Mouse (Mus musculus) heart, embryonic 12.5 days (tissue): ENCODE measurements at regions not wholly inside any gene's neighbourhood (a gene's known extent, or its start where the extent isn't known, plus 50 kb on each side); places are given as distances from the start of the nearest gene placed in this dataset.

Experiments used
- ATAC-seq: fragments of 200-750 bp; cut with Nextera tagmentation; 2 replicates; pipeline ENCODE4 v1.8.0; 2017; ENCODE audit warnings: moderate TSS enrichment, moderate library complexity; ENCODE audit not compliant: insufficient number of reproducible peaks, low FRiP score
- H3K27ac ChIP-seq: fragments of 300-500 bp; sonication (generic); 2 replicates; pipeline ENCODE4 v1.5.1; 2016; ENCODE audit warnings: mild to moderate bottlenecking, moderate library complexity; ENCODE audit not compliant: poor library complexity, severe bottlenecking
- H3K27me3 ChIP-seq: fragments of 300-500 bp; sonication (generic); replicated peaks from 2 replicates; pipeline ENCODE4 v1.6.1; 2016; ENCODE audit warnings: mild to moderate bottlenecking, moderate library complexity
- H3K36me3 ChIP-seq: fragments of 300-500 bp; sonication (generic); 2 replicates; pipeline ENCODE4 v1.6.1; 2016; ENCODE audit warnings: mild to moderate bottlenecking, moderate library complexity
- H3K4me1 ChIP-seq: fragments of 300-500 bp; sonication (generic); replicated peaks from 2 replicates; pipeline ENCODE4 v1.6.1; 2016; ENCODE audit warnings: mild to moderate bottlenecking
- H3K4me2 ChIP-seq: fragments of 300-500 bp; sonication (generic); 2 replicates; pipeline ENCODE4 v1.6.1; 2016; ENCODE audit warnings: mild to moderate bottlenecking, moderate library complexity
- H3K4me3 ChIP-seq: fragments of 300-500 bp; sonication (generic); 2 replicates; pipeline ENCODE4 v1.5.1; 2016; ENCODE audit warnings: mild to moderate bottlenecking
- H3K9ac ChIP-seq: fragments of 300-500 bp; sonication (generic); 2 replicates; pipeline ENCODE4 v1.6.1; 2016; ENCODE audit warnings: mild to moderate bottlenecking, moderate library complexity
- H3K9me3 ChIP-seq: fragments of 300-500 bp; sonication (generic); replicated peaks from 2 replicates; pipeline ENCODE4 v1.6.1; 2016; ENCODE audit warnings: mild to moderate bottlenecking, moderate library complexity
- WGBS: fragments of 180-500 bp; shearing (Covaris S2); methylation state at CpG from one replicate; pipeline ENCODE4 v1.1.7; 2016; 5-methylcytosine and 5-hydroxymethylcytosine counted together

DNA sequence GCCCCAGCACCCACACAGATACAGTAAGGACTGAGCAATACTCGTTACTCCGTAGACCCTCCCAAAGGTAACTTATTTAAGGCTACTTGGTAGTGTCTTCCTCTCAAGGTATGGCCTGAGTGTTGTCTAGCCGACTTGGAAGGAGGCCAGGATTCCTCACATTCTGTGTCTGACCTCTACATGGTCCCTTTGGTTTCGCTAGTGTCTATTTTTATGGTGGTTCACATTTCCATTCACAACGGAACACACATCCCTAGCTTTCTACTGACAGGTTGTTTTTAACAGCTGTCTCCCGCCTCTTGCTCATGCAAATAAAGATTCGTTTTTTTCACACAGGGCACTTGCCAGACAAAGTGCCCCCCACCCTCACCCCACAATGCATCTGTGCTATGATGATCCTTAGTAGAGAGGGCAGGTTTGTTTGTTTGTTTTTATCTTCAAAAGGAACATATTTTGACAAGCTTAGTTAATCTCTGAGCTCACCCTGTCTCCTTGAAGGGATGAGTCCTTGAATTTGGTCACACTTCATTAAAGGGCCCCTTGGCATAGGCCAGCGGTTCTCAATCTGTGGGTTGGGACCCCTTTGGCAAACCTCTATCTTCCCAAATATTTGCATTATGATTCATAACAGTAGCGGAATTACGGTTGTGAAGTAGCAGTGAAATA is 52.7 kb downstream of the Phlda1 start:
- Histone ChIP-seq H3K27ac (peak overlapping the region; percentile 66), H3K27me3 (no peaks in the 10 kb centered on the region), H3K36me3 (no peaks in the 10 kb centered on the region), H3K4me1 (peaks cover 24% of the 10 kb centered on the region), H3K4me2 (peak overlapping the region; percentile 30), H3K9ac (no peak overlapping the region), H3K4me3 (no peak overlapping the region), H3K9me3 (no peaks in the 10 kb centered on the region)
- ATAC-seq: peak; percentile 66
- 42% methylated on average over 10 of the region's 10 CpGs for WGBS

DNA sequence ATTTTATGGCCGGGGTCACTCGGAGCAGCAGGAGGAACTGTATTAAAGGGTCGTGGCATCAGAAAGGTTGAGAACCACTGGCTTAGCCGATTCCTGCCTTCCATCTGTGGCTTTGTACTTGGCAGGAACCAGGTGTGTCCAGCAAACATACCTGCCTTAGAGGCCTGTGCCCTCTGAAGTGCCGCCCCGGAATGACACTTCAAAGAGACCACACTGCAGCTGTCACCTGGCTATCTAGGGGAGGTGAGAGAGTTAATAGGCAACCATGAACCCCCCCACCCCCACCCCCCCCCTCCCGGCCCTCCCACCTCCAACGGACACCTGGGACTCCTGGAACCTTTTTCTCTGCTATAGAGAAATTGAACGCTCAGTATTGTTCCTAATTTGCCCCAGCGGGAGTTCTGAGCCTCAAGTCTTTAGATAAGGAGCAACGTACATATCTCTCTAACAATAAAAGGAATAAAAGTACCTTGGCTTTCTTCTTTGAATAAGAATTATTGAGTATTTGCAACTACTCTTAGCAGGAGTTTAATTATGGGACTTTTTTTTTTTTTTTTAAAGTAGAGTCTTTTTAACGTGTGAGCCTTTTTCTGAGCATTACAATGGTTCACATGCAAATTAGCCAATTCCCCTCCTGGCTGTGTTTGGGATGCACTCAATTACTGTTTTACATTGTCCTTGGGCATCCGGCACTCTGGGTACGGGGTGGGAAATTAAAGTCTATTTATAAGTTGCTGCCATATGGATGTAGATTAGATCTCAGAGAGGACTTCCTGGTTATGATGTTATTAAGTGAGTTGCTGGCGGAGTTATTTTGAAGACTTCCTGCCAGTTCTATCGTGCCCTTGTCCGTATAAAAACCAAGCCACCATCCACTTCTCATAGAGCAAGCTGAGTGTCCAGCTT is 53.5 kb downstream of the Phlda1 start:
- no peaks in the 10 kb centered on the region for H3K36me3 ChIP-seq
- no peak for ATAC-seq
- H3K27ac ChIP-seq: peak overlapping the region; percentile 66
- 53% methylated on average over 17 of the region's 17 CpGs for WGBS
- no peak overlapping the region for H3K9ac ChIP-seq
- H3K9me3 ChIP-seq: no peaks in the 10 kb centered on the region
- H3K27me3 ChIP-seq: no peaks in the 10 kb centered on the region
- no peak overlapping the region for H3K4me2 ChIP-seq
- peaks cover 30% of the 10 kb centered on the region for H3K4me1 ChIP-seq
- H3K4me3 ChIP-seq: no peak overlapping the region

DNA sequence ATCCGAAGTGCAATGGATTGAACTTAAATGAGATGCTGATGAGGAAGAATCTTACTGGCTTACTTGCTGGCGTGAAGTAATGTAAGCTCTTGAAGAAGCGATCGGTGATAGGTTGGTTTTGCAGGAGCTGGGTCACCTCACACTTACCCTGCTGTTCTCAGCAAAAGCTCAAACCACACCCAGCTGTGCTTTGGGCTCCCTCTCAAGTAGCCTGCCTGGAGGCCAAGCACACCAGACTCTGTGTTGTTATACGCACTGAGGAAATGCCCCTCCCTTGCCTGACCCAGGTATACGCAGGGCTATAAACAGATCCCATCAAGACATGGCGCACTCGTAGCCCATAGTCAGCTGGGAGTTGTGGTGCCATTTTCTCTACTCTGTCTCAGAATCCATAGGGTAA is 56.5 kb downstream of the Phlda1 start:
- WGBS: 80% methylated on average over 8 of the region's 8 CpGs
- ATAC-seq: no peak
- no peak overlapping the region for H3K4me3 ChIP-seq
- H3K27ac ChIP-seq: no peak overlapping the region
- no peak overlapping the region for H3K9ac ChIP-seq
- peaks cover 33% of the 10 kb centered on the region for H3K4me1 ChIP-seq
- 0 out of 2 replicates have a peak, but pooled peaks cover 3% of the 10 kb centered on the region for H3K9me3 ChIP-seq
- H3K36me3 ChIP-seq: no peaks in the 10 kb centered on the region
- no peaks in the 10 kb centered on the region for H3K27me3 ChIP-seq
- H3K4me2 ChIP-seq: no peak overlapping the region

DNA sequence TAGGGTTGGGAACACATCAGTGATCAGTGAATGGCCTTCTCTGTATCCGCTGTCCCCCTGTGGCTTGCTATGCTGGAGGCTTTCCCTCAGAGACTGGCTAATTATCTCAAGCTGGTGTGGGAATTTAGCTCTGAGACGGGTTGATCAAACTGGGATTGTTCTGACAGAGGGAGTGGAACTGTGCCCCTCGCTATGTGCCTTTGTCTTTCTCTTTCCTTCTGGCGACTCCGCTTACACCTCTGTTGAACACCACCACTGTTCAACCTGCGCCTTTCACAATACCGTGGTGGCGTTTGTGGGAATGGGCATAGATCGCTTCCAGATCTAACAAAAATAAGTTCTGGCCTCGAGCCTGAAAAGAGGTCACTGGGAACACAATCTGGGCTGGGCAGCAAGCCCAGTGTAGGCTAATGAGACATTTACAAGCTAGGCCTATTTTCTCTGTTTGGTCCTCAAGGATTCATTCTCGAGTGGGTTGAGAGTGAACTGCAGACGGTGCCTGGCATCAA is 60.8 kb downstream of the Phlda1 start:
- no peak overlapping the region for H3K4me2 ChIP-seq
- WGBS: 75% methylated on average over 12 of the region's 12 CpGs
- no peak overlapping the region for H3K9ac ChIP-seq
- H3K27me3 ChIP-seq: no peaks in the 10 kb centered on the region
- H3K27ac ChIP-seq: no peak overlapping the region
- H3K9me3 ChIP-seq: 0 out of 2 replicates have a peak, but pooled peaks cover 3% of the 10 kb centered on the region
- H3K4me1 ChIP-seq: peaks cover 18% of the 10 kb centered on the region
- H3K4me3 ChIP-seq: no peak overlapping the region
- no peaks in the 10 kb centered on the region for H3K36me3 ChIP-seq
- ATAC-seq: no peak

DNA sequence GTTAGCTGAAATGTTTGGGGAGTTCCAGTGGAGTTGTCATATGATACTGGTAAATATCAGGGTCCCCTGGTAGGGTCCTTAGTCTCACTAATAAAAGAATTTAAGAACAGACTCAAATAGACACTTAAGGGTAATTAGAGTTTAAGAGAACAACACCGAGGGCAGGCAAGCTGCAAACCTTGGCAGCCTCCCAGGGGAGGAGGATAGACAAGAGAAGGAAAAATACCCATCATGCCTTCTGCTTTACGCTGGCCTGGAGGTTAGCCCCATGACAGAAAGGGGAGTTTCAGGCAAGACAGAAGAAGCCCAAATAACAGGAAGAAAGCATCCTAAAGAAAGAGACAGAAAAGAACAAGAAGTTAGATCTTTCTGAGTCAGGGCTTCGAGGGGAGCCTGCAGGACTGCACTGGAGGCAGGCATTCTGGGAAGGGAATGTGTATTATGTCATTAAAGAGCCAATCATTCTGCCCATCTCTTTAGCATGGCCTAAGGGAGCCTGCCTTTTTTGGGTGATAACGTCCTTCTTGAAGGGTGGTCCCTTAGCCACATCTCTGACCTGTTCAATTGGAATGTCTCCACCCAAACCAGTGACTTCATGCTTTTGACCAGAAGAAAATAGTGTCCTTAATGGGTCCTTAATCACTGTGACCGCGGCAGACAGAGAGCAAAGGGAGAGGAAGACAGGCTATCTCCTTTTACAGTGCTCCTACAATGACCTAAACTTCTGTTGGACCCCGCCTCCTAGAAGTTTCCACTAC is 64.6 kb downstream of the Phlda1 start:
- no peak overlapping the region for H3K9ac ChIP-seq
- H3K4me1 ChIP-seq: peaks cover 29% of the 10 kb centered on the region
- 37% methylated on average over 7 of the region's 7 CpGs for WGBS
- H3K9me3 ChIP-seq: 0 out of 2 replicates have a peak, but pooled peaks cover 3% of the 10 kb centered on the region
- H3K27ac ChIP-seq: no peak overlapping the region
- no peak overlapping the region for H3K4me2 ChIP-seq
- ATAC-seq: no peak
- H3K4me3 ChIP-seq: no peak overlapping the region
- no peaks in the 10 kb centered on the region for H3K27me3 ChIP-seq
- no peaks in the 10 kb centered on the region for H3K36me3 ChIP-seq

DNA sequence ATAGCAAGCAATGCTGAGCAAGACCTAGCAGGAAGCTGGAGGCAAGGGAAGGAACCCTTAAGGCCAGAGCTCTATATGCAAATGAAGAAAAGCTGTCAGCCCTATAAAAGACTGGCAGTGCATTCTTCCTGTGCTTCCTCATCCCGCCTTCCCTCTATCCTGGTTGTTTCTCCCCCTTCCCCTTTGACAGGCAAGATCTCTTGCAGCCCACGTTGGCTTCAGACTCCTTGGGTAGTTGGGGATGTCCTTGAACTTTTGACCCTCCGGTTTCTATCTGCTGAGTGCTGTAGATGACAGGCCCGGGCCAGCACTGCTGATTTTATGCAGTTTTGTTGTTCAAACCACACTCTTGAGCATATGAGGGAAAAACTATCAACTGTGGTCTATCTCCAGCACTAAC is 68.1 kb downstream of the Phlda1 start:
- Histone ChIP-seq H3K4me1 (peaks cover 54% of the 10 kb centered on the region), H3K27me3 (no peaks in the 10 kb centered on the region), H3K9me3 (no peaks in the 10 kb centered on the region), H3K4me2 (no peak overlapping the region), H3K27ac (peak overlapping the region; percentile 28; the same call in 1 of the 2 replicates), H3K4me3 (no peak overlapping the region), H3K36me3 (no peaks in the 10 kb centered on the region), H3K9ac (no peak overlapping the region)
- WGBS: 38% methylated on average over 4 of the region's 4 CpGs
- ATAC-seq: no peak

DNA sequence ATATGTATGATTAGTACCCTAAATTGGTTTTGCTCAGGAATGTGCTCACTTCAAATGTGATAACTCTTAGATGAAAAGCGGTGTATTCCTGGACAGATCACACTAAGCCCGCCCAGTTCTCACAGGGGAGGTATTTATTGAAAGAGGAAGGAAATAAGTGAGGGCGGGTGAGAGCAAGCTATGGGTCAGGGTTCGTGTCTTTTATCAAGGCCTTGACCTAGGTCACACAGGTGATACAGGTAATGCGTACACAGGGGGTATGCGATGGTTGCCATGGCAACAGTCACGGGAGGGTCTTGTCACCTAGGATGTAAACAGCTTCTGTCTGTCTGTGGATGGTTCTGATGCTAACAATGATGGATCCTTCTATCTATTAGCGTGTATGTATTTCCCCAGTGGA is 68.7 kb downstream of the Phlda1 start:
- H3K4me1 ChIP-seq: peaks cover 60% of the 10 kb centered on the region
- WGBS: 80% methylated on average over 8 of the region's 8 CpGs
- no peaks in the 10 kb centered on the region for H3K36me3 ChIP-seq
- no peak overlapping the region for H3K9ac ChIP-seq
- no peak for ATAC-seq
- H3K27me3 ChIP-seq: no peaks in the 10 kb centered on the region
- no peak overlapping the region for H3K4me3 ChIP-seq
- no peaks in the 10 kb centered on the region for H3K9me3 ChIP-seq
- H3K4me2 ChIP-seq: no peak overlapping the region
- no peak overlapping the region for H3K27ac ChIP-seq

DNA sequence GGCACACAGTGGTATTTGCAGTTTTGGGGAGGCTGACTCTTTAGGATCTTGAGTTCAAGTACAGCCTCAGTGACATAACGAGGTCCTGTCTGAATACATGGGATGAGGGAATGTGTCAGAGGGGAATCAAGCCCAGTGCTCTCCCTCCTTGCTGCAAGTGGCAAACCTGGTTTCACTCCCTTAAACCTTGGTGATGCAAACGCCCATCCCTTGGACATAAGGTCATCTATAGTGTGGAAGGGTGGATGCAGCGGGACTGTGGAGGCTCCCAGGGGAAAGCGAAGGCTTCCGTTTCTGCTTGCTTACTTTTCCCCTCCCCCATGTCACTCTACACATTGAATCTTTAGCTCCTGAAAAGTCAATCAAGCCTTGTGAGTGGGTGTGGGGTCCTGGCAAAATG is 69.2 kb downstream of the Phlda1 start:
- Histone ChIP-seq H3K27ac (peak overlapping the region; percentile 91), H3K4me1 (peaks cover 64% of the 10 kb centered on the region), H3K9ac (no peak overlapping the region), H3K9me3 (no peaks in the 10 kb centered on the region), H3K4me3 (no peak overlapping the region), H3K27me3 (no peaks in the 10 kb centered on the region), H3K36me3 (no peaks in the 10 kb centered on the region), H3K4me2 (peak overlapping the region; percentile 46)
- 50% methylated on average over 5 of the region's 5 CpGs for WGBS
- no peak; the same call in 1 of the 2 replicates for ATAC-seq

DNA sequence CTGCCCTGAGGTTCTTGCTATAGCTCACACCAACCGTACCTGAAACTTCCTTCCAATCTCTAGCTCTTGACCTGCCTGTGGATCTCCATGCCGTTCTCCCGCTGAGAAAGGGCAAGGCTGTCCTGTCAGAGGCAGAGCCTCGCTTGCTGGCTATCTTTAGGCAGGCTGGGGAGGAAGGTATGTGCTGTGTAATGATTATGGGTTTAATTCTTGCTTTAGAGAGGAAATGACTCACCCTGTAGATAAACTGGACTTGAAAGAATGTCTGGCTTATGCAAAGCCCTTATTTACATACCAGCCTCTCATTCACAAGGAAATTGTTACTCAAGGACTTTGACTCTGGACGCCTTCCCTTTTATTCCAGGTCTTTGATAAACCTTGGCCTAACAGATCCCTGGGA is 69.8 kb downstream of the Phlda1 start:
- Histone ChIP-seq H3K36me3 (no peaks in the 10 kb centered on the region), H3K4me2 (peak overlapping the region; percentile 46), H3K27me3 (no peaks in the 10 kb centered on the region), H3K4me1 (peaks cover 64% of the 10 kb centered on the region), H3K9ac (no peak overlapping the region), H3K4me3 (no peak overlapping the region), H3K9me3 (no peaks in the 10 kb centered on the region), H3K27ac (peak overlapping the region; percentile 91)
- ATAC-seq: peak; percentile 80
- WGBS: 2% methylated on average over 5 of the region's 5 CpGs

DNA sequence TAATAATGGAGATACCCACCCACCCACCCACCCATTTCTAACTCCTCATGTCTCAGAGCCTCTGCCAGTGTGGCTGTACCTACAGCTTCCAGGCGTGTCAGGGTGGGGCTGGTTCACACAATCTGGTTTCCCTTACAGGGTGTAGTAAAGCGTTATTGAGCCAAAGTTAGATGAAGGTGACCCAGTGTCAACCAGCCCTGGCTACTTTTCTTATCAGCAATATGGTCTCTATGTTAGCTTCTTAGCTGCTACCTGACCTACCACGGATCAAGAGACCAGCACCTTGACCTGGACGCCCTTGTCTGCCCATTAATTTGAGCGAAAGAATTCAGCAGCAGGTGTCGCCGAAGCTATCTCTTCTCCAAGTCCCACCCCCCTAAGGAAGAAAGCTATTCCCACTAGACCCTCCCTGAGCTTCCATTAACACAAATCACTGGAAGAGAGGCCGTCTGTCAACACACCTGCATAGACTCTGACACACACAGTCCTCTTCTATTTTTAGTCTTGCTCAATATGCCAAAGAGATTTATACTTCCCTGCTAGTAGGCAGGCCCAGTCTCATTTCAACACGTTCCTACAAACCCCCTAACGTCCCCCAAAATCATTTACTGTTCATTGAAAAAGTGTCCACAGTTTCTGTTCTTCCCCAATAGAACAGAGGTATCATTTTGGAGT is 70.4 kb downstream of the Phlda1 start:
- no peak overlapping the region for H3K9ac ChIP-seq
- no peaks in the 10 kb centered on the region for H3K27me3 ChIP-seq
- no peaks in the 10 kb centered on the region for H3K9me3 ChIP-seq
- H3K27ac ChIP-seq: peak overlapping the region; percentile 91
- ATAC-seq: peak; percentile 23
- 30% methylated on average over 10 of the region's 10 CpGs for WGBS
- no peak overlapping the region for H3K4me3 ChIP-seq
- H3K4me1 ChIP-seq: peaks cover 65% of the 10 kb centered on the region
- peak overlapping the region; percentile 46 for H3K4me2 ChIP-seq
- H3K36me3 ChIP-seq: no peaks in the 10 kb centered on the region
